19 mouse cellular contexts compared by ENCODE assay signal in the genomic region with DNA sequence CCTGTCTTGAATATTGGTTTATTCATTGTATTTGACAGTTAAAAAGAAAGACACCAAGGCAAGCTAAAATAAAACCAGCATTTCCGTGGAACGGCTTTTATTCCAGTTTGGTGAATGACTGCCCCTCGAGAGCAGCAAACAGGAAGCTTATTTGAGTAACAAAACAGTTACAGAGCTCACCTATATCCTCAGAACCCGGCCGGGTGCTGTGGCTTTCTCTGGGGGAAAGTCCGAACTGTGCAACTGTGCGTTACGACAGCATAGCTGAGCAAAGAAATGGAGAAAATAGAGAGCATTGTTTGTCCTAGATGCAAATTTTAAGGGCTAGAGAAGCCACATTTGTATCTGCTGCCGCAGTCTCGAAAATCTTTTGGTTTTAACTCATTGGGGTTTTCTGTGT.
"Had no signal": no experiment of that assay in that cellular context is flagged by ENCODE, and none has a peak within 500 bp of the region (broad histone marks: within the 10 kb centered on the region; RNA-seq: fewer than 3 reads in every experiment).

No protein-coding gene starts in this region.

- ATAC-seq: midbrain, embryonic 16.5 days had no signal

- H3K4me2 ChIP-seq: lung, embryonic 14.5 days; midbrain, embryonic 12.5 days; neural tube, embryonic 13.5 days; neural tube, embryonic 15.5 days had no signal

- H3K27me3 ChIP-seq: midbrain, embryonic 12.5 days; neural tube, embryonic 13.5 days; neural tube, embryonic 15.5 days had no signal

- H3K9ac ChIP-seq: lung, embryonic 14.5 days; midbrain, embryonic 12.5 days; neural tube, embryonic 13.5 days; neural tube, embryonic 15.5 days had no signal

- DNase-seq: lung, adult 18-20 months; lung, embryonic 14.5 days; lung, postnatal 10 days; lung, postnatal 4 days; midbrain, embryonic 14.5 days; retina, postnatal 1 day; right cerebral cortex, adult 18-20 months; right cerebral cortex, postnatal 25 days; right cerebral cortex, postnatal 4 days; spleen, adult 18-20 months; thymus, adult 18-20 months; thymus, postnatal 14 days; thymus, postnatal 36 days had no signal

- H3K4me1 ChIP-seq: midbrain, embryonic 10.5 days; midbrain, embryonic 12.5 days; neural tube, embryonic 13.5 days had no signal

- H3K27ac ChIP-seq: midbrain, embryonic 10.5 days; midbrain, embryonic 12.5 days; neural tube, embryonic 13.5 days; neural tube, embryonic 15.5 days had no signal

- H3K4me3 ChIP-seq: midbrain, embryonic 10.5 days; midbrain, embryonic 12.5 days; myocyte; neural tube, embryonic 13.5 days; neural tube, embryonic 15.5 days had no signal

- H3K9me3 ChIP-seq: midbrain, embryonic 10.5 days; midbrain, embryonic 12.5 days; neural tube, embryonic 13.5 days; neural tube, embryonic 15.5 days had no signal

- H3K36me3 ChIP-seq: midbrain, embryonic 10.5 days; midbrain, embryonic 12.5 days; neural tube, embryonic 13.5 days; neural tube, embryonic 15.5 days had no signal
